Mouse (Mus musculus): ENCODE measurements at regions not wholly inside any gene's neighbourhood (a gene's known extent, or its start where the extent isn't known, plus 50 kb on each side); places are given as distances from the start of the nearest gene placed in this dataset.

GRCm38 (mm10) chr5:148728492-148728891 lies 175.9 kb upstream of the Ubl3 start:
- Histone ChIP-seq H3K4me1 (ENCODE audit: control insufficient read depth, insufficient read depth, low read length) (no peaks in the 10 kb centered on the region), H3K4me3 (ENCODE audit: insufficient read depth, low read length) (no peak overlapping the region), H3K27ac (ENCODE audit: insufficient read depth, low read length) (no peak overlapping the region)
- TF ChIP-seq POLR2A (IDR thresholded peaks at IDR 0.05; ENCODE audit: low read depth, low read length) (no peak), CTCF (IDR thresholded peaks at IDR 0.05; ENCODE audit: borderline replicate concordance, insufficient read depth, low read length) (no peak)

- Histone ChIP-seq H3K27ac (ENCODE audit: insufficient read depth, low read length) (no peak overlapping the region), H3K4me3 (ENCODE audit: insufficient read depth, low read length) (no peak overlapping the region), H3K4me1 (ENCODE audit: control insufficient read depth, insufficient read depth, low read length) (no peaks in the 10 kb centered on the region)
- TF ChIP-seq POLR2A (IDR thresholded peaks at IDR 0.05; ENCODE audit: low read depth, low read length), result no peak
- TF ChIP-seq CTCF (IDR thresholded peaks at IDR 0.05; ENCODE audit: borderline replicate concordance, insufficient read depth, low read length), result no peak
Observed at GRCm38 (mm10) chr5:148726442-148726841, 173.9 kb upstream of the Ubl3 start.

- Histone ChIP-seq H3K27ac (ENCODE audit: insufficient read depth, low read length) (no peak overlapping the region), H3K4me3 (ENCODE audit: insufficient read depth, low read length) (no peak overlapping the region), H3K4me1 (ENCODE audit: control insufficient read depth, insufficient read depth, low read length) (no peaks in the 10 kb centered on the region)
- TF ChIP-seq POLR2A (IDR thresholded peaks at IDR 0.05; ENCODE audit: low read depth, low read length), result no peak
- TF ChIP-seq CTCF (IDR thresholded peaks at IDR 0.05; ENCODE audit: borderline replicate concordance, insufficient read depth, low read length), result no peak
Observed at GRCm38 (mm10) chr5:148724470-148724869, 171.9 kb upstream of the Ubl3 start.

- Histone ChIP-seq H3K4me3 (ENCODE audit: insufficient read depth, low read length) (no peak overlapping the region), H3K4me1 (ENCODE audit: control insufficient read depth, insufficient read depth, low read length) (no peaks in the 10 kb centered on the region), H3K27ac (ENCODE audit: insufficient read depth, low read length) (no peak overlapping the region)
- no peak for TF ChIP-seq CTCF (IDR thresholded peaks at IDR 0.05; ENCODE audit: borderline replicate concordance, insufficient read depth, low read length)
Observed at GRCm38 (mm10) chr5:148723677-148724227, 171.2 kb upstream of the Ubl3 start.

- Histone ChIP-seq H3K27ac (ENCODE audit: insufficient read depth, low read length) (no peak overlapping the region), H3K4me1 (ENCODE audit: control insufficient read depth, insufficient read depth, low read length) (no peaks in the 10 kb centered on the region), H3K4me3 (ENCODE audit: insufficient read depth, low read length) (no peak overlapping the region)
- TF ChIP-seq POLR2A (IDR thresholded peaks at IDR 0.05; ENCODE audit: low read depth, low read length) (no peak), CTCF (IDR thresholded peaks at IDR 0.05; ENCODE audit: borderline replicate concordance, insufficient read depth, low read length) (no peak)
Observed at GRCm38 (mm10) chr5:148720604-148721003, 168.0 kb upstream of the Ubl3 start.

GRCm38 (mm10) chr5:148716633-148717032 lies 164.0 kb upstream of the Ubl3 start:
- Histone ChIP-seq H3K4me1 (ENCODE audit: control insufficient read depth, insufficient read depth, low read length) (no peaks in the 10 kb centered on the region), H3K27ac (ENCODE audit: insufficient read depth, low read length) (no peak overlapping the region), H3K4me3 (ENCODE audit: insufficient read depth, low read length) (no peak overlapping the region)
- no peak for TF ChIP-seq CTCF (IDR thresholded peaks at IDR 0.05; ENCODE audit: borderline replicate concordance, insufficient read depth, low read length)
- TF ChIP-seq POLR2A (IDR thresholded peaks at IDR 0.05; ENCODE audit: low read depth, low read length), result no peak

GRCm38 (mm10) chr5:148715218-148715991 lies 162.8 kb upstream of the Ubl3 start:
- no peak overlapping the region for H3K4me3 ChIP-seq (ENCODE audit: insufficient read depth, low read length)
- H3K27ac ChIP-seq (ENCODE audit: insufficient read depth, low read length), result no peak overlapping the region
- H3K4me1 ChIP-seq (ENCODE audit: control insufficient read depth, insufficient read depth, low read length), result no peaks in the 10 kb centered on the region
- TF ChIP-seq POLR2A (IDR thresholded peaks at IDR 0.05; ENCODE audit: low read depth, low read length), result no peak
- no peak for TF ChIP-seq CTCF (IDR thresholded peaks at IDR 0.05; ENCODE audit: borderline replicate concordance, insufficient read depth, low read length)

- TF ChIP-seq POLR2A (IDR thresholded peaks at IDR 0.05; ENCODE audit: low read depth, low read length), result no peak
- no peak for TF ChIP-seq CTCF (IDR thresholded peaks at IDR 0.05; ENCODE audit: borderline replicate concordance, insufficient read depth, low read length)
- H3K4me3 ChIP-seq (ENCODE audit: insufficient read depth, low read length), result no peak overlapping the region
Observed at GRCm38 (mm10) chr5:148714807-148715206, 162.2 kb upstream of the Ubl3 start.

GRCm38 (mm10) chr5:148713796-148714195 lies 161.2 kb upstream of the Ubl3 start:
- Histone ChIP-seq H3K4me3 (ENCODE audit: insufficient read depth, low read length) (no peak overlapping the region), H3K4me1 (ENCODE audit: control insufficient read depth, insufficient read depth, low read length) (0 out of 2 replicates have a peak, but pooled peaks cover 2% of the 10 kb centered on the region), H3K27ac (ENCODE audit: insufficient read depth, low read length) (no peak overlapping the region)
- TF ChIP-seq CTCF (IDR thresholded peaks at IDR 0.05; ENCODE audit: borderline replicate concordance, insufficient read depth, low read length), result no peak
- TF ChIP-seq POLR2A (IDR thresholded peaks at IDR 0.05; ENCODE audit: low read depth, low read length), result no peak

More at GRCm38 (mm10) chr5:148714807-148715206, 162.2 kb upstream of the Ubl3 start:
- Histone ChIP-seq H3K27ac (ENCODE audit: insufficient read depth, low read length) (no peak overlapping the region), H3K4me1 (ENCODE audit: control insufficient read depth, insufficient read depth, low read length) (no peaks in the 10 kb centered on the region)

GRCm38 (mm10) chr5:148713039-148713438 lies 160.4 kb upstream of the Ubl3 start:
- no peak for TF ChIP-seq CTCF (IDR thresholded peaks at IDR 0.05; ENCODE audit: borderline replicate concordance, insufficient read depth, low read length)
- no peak for TF ChIP-seq POLR2A (IDR thresholded peaks at IDR 0.05; ENCODE audit: low read depth, low read length)
- Histone ChIP-seq H3K27ac (ENCODE audit: insufficient read depth, low read length) (no peak overlapping the region), H3K4me3 (ENCODE audit: insufficient read depth, low read length) (no peak overlapping the region), H3K4me1 (ENCODE audit: control insufficient read depth, insufficient read depth, low read length) (peaks cover 8% of the 10 kb centered on the region)

Data from embryonic fibroblast, embryonic 13.5 days (primary cell).